Mouse (Mus musculus): ENCODE measurements around the gene Castor1.

DNA sequence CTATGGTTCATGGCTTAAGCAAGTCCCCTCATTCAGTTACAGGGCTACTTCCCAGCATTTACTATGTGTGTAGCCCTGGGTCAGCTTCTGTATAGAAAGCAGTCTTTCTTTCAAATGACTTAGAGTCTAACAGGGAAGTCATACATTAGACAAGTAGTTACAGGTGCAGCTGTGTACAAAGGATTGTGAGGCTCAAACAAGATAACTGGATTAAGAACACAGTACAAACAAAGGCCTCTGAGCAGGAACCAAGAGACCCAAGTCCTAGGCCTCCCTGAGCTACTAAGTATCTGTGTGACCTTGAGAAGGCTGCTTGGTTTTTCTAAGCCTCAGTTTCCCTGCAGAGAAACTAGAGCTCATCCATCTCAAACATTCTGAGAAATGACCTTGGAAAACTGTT is 24.6 kb upstream of the Castor1 start:
- TF ChIP-seq CTCF (IDR thresholded peaks at IDR 0.05; ENCODE audit: insufficient read depth, low read depth, low read length) (no peak), POLR2A (IDR thresholded peaks at IDR 0.05; ENCODE audit: insufficient read depth, low read depth, low read length) (no peak)
